Mouse (Mus musculus): ENCODE results near the gene Sec62.

The Sec62 gene
- long read RNA-seq, experiment 1, transcript Sec62-201 (8 exons, 3,967 nt): major isoform, 17 of 221 reads
- long read RNA-seq, experiment 1, partial matches to known transcripts: 201 of 221 reads
- long read RNA-seq, experiment 1, other reads (novel, unspliced or antisense): 3 of 221 reads
- long read RNA-seq, experiment 2, partial matches to known transcripts: 287 of 293 reads
- long read RNA-seq, experiment 2, other reads (novel, unspliced or antisense): 4 of 293 reads

DNA sequence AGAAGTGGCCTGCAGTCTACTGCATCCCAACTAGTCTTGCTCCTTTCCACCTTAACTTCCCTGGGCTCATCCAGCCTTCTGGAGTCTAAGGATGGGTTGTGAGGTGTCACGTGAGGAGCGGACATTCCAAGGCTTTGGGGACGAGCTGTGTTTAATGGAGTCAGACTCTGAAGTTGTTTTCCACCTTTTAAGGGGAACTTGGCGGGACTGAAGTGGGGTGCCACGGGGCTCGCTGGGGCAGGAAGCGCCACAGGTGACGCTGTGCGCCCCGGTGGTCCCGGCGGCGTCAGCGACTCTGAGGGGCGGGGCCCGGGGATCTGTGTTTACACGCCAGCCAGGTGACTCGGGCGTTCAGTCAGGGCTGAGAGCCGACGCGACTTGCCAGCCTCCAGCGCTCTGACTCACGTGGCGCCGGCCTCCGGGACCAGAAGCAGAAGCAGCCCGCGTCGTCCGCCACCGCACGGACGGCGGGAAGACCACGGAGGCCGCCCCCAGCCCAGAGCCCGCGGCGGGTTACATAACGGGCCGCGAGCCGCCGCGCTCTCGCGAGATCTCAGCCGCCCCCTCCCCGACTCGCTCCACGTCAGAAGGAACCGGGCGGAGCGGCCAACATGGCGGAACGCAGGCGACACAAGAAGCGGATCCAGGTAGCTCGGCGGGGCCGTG is at the start of gene Sec62:
TSS of gene Sec62 (plus strand) at position 139 of the 666 bp plus-strand sequence.
- intact Hi-C loops (cut with DNase I): loop anchor here (5.0 to 10.0 kb wide), 2 partner anchors 172 to 191 kb away; partner anchors contain the start of genes Mynn and Phc3

DNA sequence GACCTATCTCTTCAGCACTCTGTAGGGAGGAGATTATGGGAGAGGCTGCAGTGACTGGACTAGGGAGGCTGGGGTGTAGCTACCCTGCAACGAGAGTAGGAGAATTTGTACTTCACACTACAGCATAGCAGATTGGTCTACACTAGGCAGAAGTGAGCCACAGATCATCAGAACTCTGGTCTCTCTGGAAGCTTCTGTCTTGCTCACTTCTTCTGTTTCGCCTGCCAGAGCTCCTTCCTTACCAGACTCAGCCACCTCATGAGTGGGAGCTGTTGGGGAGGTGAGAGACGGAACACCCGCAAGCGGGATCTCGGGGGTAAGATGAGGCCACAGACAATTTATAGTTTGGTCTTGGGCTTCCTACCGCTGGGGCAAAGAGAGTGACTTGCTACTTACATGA is 49.8 kb upstream of the Sec62 start:
- intact Hi-C loops (cut with DNase I): no loop called here

DNA sequence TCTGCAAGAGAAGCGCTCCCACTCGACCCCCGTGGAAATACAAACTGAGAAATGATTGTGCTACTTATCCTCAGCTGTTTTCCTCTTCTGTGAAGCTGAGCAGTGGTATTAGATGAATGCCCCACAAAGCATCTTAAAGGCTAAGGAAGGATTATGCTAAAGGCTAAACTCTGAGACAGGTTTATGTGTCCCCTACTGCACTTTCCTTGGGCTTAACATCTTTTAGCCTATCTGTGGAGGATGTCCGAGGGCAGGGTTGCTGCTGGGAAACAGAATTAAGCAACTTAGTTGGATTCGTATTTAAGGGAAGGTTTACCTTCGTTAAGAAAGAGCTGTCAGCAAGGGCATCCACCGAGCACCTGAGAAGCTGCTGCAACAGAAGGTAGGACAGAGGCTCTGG is 46.7 kb upstream of the Sec62 start, which contains the start of gene Samd7:
TSS of gene Samd7 (plus strand) at position 288 of the 400 bp plus-strand sequence.
- intact Hi-C loops (cut with DNase I): no loop called here

DNA sequence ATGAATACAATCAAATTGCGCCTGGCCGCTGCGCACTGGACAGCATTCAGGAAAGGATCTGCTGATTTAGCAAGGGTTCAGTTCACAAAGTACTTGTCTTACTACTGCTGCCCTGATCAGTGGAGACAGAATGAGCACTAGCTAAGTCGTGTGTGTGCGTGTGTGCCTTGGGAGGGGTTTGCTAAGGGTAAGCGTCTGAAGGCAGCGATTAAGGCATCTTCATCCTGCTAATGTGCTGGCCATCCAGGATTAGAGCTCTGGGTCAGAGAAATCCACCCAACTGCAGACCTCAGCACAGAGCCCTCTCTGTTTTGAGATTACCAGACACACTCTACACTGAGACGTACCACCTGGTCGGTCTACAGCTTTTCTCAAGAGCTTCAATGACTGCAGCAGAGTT is 44.4 kb upstream of the Sec62 start:
- intact Hi-C loops (cut with DNase I): no loop called here

DNA sequence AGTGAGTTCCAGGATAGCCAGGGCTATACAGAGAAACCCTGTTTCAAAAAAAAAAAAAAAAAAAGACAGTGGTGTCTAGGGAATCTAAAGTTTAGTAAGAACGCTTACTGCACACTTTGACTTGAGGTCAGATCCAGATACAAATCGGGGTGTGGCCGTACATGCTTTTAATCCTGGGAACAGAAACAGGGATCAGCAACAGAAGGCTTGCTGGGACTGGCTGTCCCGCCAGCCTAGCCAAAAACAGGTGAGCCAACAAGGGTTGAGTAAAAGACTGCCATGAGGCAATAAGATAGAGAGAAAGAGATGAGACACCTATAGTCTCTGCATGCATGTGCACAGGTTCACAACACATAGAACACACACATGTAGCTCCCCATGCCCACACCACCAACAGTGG is 38.0 kb upstream of the Sec62 start:
- intact Hi-C loops (cut with DNase I): no loop called here

DNA sequence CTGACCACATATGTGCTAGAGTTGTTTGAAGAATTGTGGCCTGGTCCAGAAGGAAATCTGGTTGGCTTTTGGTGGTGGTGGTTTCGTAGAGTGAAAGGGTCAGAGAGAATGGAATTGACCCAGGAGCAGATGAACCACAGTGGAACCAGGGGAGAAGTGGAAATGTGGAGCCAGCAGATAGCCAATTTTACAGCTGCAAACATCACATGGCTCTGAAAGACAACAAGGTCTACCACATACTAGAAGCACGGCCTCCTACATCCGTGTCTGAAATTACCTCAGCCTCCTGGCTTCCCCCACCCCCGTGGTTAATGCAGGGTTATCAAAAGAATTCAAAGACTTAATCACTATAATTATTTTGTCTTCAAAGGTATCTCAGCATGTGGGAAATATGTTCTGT is 27.8 kb upstream of the Sec62 start:
- intact Hi-C loops (cut with DNase I): no loop called here

DNA sequence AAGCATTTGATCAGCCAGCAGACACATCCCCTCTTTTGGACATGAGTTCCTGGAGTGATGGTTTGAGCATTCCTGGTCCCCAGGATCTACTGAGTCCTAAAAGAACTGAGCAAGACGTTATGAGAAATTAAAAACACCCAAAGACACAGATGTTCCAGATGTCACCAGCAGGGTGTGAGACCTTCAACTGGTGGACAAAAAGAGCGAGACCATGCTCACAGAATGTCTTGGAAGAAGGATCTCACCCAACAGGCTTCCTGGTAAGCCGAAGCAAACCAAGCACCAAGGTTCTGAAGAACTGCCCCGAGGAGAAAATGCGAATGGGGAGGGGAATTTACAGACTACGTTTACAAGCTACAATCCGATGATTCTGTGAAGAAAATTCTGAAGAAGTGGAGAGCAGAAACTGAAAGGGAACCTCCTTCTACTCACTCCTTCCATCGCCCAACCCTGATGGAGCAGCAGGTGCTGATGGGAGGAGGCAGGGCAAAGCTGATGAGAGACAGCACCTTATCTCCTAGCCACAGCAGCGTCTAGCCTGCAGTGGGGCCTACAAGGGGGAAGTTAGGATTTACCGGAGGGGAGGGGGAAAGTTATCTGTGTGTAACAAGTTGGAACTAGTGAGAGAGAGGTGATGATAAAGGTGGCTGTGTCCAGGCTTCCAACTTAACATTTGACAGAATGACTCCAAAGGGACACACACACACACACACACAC is 27.2 kb upstream of the Sec62 start:
- intact Hi-C loops (cut with DNase I): no loop called here

DNA sequence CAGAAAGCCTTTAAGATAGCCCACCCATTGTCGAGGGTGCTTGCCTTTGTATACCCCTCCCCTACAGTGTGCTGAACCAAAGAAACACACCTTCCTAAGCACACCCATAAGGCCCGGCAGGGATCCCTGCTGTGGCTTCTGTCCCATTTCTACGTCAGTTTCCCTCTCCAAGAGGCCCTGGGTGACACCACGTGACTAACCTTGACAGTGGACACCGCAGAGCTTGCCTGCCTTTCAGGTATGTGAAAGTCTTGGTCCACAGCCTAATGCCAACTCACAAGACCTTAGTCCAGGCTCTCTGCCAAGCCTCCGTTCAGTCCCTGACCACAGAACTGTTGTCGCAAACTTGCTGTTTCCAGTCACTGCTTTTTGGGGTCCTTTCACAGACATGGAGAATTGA is 26.5 kb upstream of the Sec62 start:
- intact Hi-C loops (cut with DNase I): no loop called here

DNA sequence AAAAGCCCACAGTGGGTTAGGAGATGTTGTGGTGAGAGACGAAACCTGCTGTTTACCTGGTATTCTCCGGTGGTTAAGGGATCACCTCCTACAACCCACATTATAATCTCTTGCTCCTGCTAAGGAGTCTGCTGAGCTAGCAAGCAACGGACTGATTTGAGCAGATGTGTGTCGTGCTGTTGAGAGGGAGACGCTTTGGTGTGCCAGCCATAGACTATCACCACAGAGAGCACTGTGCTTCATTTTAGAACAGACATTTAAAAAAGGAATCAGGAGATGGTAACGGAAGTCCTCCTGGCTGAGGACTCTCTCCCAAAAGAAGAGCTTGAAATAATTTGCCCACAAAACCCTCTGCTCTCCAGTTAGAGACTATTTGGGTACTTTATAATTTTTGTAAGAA is 25.4 kb upstream of the Sec62 start:
- intact Hi-C loops (cut with DNase I): no loop called here

DNA sequence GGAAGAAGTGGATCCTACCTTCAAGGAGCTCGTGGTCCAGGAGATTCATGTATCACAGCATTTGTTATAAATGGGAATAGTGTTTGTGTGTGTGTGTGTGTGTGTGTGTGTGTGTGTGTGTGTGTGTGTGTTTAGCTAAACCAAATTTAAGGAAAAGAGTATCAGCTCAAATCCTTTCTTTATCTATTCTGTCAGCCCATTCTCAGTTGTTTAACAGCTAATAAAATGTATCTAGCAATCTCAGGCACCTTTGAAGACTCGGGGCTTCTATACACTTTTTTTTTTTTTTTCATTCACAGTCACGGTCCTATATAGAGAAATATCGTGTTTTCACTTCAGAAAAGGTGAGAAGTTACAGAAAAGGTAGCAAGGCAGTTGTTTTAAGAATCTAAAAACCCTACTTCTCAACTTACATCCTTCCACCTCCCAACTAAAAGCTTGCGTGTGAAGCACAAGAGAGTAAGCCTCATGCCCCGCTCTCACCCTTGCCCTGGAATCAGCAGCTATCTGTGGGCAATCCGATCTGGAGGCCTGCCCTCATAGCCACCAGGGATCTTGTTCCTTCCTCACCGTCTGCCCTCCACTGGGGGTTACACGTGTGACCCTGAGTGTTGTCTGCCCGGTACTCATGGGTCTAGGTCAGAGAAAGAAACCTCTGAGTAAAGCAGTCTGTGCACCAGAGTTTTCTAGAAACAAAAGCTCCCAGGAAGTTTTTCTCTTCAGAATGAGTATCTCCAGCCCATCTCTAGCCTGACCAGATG is 22.7 kb upstream of the Sec62 start:
- intact Hi-C loops (cut with DNase I): no loop called here

DNA sequence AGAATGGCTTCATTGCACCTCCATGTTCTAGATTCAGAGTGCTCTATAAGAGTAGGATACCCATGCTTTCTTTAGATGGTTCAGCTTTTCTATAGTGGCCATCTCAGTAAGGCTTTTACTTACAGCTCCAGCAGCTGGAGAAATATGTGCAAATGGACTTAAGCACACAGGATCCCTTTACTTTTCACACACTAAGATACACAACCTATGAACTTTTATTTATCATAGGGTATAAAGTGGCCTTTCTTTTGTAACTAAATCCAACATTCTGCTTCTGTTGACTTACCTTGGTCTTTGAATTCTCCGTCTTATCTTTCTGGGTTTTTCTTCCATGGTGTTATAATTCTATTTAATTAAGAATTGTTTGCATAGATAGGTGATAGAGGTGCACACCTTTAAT is 21.1 kb upstream of the Sec62 start:
- intact Hi-C loops (cut with DNase I): no loop called here

DNA sequence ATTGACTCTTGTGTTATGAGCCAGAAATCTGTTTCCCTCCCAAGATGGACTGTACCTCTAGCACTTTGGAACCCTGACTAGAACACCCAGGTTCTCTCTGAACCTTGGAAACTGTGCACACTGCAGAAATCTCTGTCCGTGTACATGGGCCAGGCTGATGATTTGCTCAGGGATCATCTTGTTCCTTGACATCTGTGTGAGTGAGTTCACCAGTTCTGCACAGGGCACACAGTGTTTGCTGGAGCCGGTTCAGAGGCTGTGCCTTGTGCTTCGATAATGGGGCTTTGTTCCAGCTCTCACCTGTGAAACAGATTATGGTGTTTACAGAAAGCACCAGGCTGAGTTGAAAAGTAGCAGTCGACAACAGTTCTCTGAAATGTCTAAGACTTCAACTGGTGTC is 20.0 kb upstream of the Sec62 start:
- intact Hi-C loops (cut with DNase I): no loop called here

DNA sequence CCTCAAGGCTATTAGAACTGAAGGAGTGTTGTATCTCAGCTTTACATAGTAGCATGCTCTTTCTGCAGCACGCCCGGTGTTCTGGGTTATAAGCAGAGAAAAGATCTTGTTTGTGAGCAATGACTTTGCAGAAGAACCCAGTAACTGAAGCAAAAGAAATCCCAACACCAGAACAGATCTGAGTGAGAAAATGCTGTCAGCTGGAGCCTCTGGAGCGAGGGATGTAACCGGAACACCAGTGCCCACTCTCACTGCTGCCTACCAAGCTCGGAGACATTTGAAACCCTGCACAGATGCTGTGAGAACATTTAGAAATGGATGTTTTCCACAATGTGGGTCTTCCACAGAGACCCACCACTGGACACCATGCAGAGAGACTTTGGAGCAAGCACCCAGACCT is 18.0 kb upstream of the Sec62 start:
- intact Hi-C loops (cut with DNase I): no loop called here

DNA sequence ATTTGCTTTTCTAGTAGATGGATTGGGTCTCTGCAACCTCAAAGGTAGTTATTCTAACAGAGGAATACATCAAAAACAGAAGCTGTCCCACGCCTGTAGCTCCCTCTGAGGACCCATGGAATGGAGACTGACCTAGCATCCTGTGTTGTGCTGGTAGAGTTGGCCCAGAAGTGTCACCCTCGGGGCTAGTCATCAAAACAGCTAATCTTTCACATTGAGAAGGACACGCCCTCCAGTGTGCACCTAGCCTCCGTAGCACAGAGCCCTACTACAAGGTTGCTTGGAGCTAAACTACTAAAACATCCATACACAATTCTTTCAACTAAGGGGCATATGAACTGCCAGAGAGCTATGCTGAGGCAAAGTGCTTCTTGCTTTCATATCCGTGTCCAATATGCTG is 14.7 kb upstream of the Sec62 start:
- intact Hi-C loops (cut with DNase I): no loop called here

DNA sequence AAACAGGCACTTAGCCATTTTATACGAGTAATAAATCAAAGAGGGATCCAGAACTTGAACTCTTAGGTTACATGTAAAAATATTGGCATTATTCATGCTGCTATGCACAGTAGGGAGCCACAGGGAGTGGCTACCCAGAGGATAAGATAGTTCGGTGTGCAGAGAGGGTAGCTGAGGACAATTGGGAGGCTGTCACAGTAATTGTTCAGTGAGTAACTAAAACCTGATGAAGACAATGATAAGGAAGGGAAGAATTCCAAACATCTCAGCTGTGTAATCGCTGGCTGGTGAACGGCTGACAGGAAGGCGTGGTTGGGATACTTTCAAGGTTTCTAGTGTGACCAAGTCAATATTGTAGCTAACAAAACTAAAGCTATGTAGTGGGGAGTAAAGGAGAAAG is 4.1 kb upstream of the Sec62 start:
- intact Hi-C loops (cut with DNase I): no loop called here

DNA sequence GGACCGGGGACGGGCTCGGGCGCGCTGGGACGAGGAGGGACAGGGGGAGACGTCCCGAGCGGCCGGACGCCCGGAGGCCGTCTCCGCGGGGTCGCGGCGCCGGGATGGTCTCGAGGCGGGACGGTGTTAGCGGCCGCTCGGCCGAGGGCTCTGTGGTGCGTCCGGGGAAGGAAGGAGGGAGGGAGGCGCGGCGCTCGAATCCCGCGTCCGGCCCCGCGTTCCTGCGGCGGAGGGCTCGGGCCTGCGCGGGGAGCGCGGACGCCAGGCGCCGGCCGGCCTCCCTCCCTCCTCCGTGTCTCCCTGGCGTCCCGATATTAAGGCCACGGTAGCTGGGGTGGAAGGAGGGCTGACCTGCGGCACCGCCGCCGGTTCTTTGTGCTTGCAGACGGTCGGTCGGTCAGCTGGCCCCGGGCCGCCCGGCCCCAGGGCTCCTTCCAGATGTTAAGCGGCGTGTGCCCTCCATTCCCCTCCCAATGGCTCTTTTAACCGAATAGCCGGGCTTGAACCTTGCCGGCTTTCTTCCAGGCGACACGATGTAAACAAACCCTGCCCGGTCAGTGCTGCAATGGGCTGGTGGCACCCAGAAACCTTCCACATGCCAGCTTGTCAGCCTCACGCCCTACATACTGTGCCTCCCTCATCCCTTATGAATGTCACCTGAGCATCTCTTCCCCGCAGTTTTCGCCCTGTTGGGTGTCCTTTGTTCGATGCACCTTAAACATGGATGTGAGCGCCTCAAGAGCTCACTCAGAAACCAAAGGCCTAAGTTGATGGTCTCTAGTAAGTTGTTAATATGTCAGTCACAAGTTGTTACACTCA is 937 bp downstream of the Sec62 start:
- intact Hi-C loops (cut with DNase I): loop anchor here (5.0 to 10.0 kb wide), 2 partner anchors 171 to 191 kb away; partner anchors contain the start of genes Mynn and Phc3

DNA sequence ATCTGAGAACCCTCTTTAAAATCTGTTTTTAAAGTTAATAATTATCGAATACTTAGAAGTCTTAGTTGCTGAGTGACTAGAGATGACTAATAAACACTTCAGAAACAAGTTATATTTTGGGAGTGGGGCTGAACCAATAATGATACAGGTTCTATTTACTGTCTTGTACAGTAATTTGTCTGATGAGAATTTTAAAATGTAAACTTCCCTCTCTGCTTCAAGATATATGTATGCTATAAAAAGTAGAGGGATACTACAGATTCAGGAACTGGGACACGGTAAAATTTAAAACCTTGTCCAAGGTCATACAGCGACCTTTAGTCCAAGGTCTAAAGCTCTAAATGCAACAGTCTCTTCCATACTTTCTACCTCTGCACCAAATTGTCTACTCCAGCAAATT is 9.5 kb downstream of the Sec62 start:
- intact Hi-C loops (cut with DNase I): no loop called here

DNA sequence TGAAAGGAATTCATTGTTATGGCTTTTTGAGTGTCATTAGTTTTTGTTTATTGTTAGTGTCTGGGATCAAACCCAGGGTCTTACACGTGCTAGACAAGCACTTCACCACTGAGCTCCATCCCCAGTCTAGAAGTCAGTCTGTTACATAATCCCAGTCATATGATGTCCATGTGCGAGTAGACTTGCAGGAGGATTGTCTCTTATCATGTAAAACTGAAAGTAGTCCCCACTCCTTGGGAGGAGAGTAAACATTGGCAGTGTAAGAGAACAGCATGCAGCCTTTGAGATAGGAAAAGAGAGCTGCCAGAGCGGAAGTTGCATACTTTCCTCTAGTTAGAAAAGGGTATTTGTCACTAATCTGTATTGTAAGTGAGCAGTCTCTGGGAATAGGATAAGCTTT is 20.2 kb downstream of the Sec62 start:
- intact Hi-C loops (cut with DNase I): no loop called here

DNA sequence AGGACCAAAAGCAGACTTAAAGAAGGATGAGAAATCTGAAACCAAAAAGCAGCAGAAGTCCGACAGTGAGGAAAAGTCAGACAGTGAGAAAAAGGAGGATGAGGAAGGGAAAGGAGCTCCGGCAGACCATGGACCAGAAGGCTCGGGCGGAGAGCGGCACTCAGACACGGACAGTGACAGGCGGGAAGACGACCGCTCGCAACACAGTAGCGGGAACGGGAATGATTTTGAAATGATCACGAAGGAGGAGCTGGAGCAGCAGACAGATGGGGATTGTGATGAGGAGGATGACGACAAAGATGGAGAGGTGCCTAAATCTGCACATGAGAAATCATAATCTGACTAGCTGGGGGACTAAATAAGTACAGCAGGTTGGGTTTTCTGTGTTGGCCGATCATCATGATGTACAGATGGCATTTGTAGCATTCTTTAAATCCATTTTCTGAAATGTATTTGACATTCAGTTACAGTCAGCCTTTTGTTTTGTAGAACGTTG is 26.0 kb downstream of the Sec62 start:
- intact Hi-C loops (cut with DNase I): no loop called here

DNA sequence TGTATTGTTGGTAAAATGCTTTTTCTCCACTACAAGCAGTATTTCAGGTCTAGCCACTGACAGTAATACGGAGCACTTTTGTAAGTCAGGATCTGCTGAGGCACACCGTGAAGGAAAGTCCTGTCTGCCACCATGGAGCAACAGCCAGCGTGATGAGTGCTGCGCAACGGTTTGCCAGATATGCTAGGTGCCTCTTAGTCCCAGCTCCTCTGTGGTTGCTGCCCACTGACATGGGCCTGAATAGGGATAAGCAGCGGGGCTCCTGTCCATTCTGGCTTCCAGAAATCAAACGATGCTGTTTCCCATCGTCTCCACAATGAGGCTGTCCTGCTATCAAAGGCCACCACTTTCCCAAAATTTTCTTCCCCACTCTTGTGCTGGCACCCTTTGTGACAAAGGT is 29.5 kb downstream of the Sec62 start:
- intact Hi-C loops (cut with DNase I): no loop called here

DNA sequence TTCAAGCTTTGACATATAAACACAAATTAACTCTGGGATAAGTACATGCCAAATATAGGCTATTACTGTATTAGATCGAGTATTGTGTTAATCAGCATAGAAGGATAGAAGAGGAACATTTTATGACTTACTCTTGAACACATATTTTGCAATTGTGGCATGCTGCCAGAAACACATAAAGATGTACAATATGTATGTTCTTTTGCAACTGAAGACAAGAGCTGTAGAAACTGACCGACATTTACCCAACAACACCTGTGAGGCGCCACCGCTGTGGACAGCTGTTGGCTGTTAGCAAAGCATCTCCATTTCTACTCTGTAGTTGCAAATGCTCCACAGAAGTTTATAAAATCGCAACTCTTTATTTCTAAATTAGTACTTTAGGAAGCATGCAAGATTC is 33.4 kb downstream of the Sec62 start:
- intact Hi-C loops (cut with DNase I): no loop called here

All from adrenal gland (tissue).